Mouse (Mus musculus): Measurements from ENCODE around the gene Fnbp1. TPM values are rescaled to one million over a fixed set of nuclear protein-coding genes. Genes with fewer than 3 reads are reported as not detected.
"Not testable (repeated sequence)": the region's sequence is repeated elsewhere in the genome, so short reads cannot be mapped to it uniquely, and the experiment has no call there.

The Fnbp1 gene
- 1 to 10 TPM; 4.1 to 10.0 (median 7.6) TPM for total RNA-seq (2022)

- peak; percentile 75 to 80 for DNase-seq (ENCODE audit: low spot score in 2 of 2)
These were observed at the start of gene Fnbp1 for GRCm38 (mm10) chr2:31141867-31142454. TSS of gene Fnbp1 (minus strand) at chr2:31142008.

DNA sequence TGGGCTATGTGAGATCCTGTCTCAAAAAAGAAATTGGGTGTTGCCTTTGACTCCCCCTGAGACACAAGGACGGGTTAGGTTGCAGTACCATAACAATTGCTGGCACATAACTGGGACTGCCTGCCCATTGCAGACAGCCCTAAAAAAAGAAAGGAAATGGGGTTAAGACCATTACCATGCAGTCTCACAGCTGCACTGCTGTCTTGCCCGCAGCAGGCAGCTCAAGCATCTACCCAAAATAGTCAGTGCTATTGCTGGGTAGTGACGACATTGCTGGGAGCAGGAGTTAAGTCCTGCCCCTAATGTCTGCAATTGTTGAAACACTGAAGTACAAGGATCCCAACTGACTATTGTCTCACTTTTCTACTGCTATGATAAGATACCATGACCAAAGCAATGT, 47.8 kb upstream of the Fnbp1 start:
- no peak for DNase-seq (ENCODE audit: low spot score in 2 of 2)

GRCm38 (mm10) chr2:31188691-31189090, 46.9 kb upstream of the Fnbp1 start:
- DNase-seq (ENCODE audit: low spot score in 2 of 2): no peak

- DNase-seq (ENCODE audit: low spot score in 2 of 2): no peak
These were observed 42.0 kb upstream of the Fnbp1 start for GRCm38 (mm10) chr2:31183830-31184229.

DNA sequence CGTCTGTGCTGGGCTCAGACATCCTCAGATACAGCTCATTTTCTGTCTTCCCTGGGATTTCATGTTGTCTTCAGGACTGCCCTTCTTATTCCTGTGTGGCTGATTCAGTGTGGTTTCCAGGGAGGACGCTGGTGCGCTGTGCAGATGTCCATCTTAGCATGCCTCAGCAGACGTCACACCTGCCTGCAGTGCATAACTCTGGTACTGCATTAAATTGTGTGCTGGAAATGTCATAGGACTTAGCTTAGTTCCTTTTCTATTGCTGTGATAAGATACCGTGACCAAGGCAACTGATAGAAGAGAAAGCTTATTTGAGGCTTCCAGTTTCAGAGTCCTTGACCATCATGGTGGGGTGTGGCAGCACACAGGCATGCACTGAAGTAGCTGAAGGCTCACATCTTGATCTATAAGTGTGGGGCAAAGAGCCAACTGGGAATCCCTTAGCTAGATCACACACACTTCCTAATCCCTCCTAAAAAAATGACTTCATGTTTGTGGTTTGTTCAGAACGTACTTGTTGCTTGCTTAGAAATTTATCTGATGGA, 41.0 kb upstream of the Fnbp1 start:
- no peak for DNase-seq (ENCODE audit: low spot score in 2 of 2)

- no peak for DNase-seq (ENCODE audit: low spot score in 2 of 2)
These were observed 38.3 kb upstream of the Fnbp1 start for GRCm38 (mm10) chr2:31180081-31180551.

GRCm38 (mm10) chr2:31179471-31179870, 37.7 kb upstream of the Fnbp1 start:
- DNase-seq (ENCODE audit: low spot score in 2 of 2): no peak

DNA sequence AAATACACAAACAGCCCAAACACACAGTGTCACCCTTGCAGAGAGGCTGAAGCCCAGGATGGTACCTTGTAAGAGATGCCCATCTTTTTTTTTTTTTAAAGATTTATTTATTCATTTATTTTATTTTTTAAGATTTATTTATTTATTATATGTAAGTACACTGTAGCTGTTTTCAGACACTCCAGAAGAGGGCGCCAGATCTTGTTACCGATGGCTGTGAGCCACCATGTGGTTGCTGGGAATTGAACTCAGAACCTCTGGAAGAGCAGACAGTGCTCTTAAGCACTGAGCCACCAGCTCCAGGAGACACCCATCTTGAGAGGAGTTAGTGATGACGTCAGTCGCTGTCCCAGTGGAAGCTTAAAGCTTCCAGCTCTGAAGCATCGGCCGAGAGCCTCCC, 36.8 kb upstream of the Fnbp1 start:
- not testable (repeated sequence) for DNase-seq (ENCODE audit: low spot score in 2 of 2)

GRCm38 (mm10) chr2:31173290-31173689, 31.5 kb upstream of the Fnbp1 start:
- DNase-seq (ENCODE audit: low spot score in 2 of 2): no peak

- no peak for DNase-seq (ENCODE audit: low spot score in 2 of 2)
These were observed 30.7 kb upstream of the Fnbp1 start for GRCm38 (mm10) chr2:31172536-31172935.

- no peak for DNase-seq (ENCODE audit: low spot score in 2 of 2)
These were observed 30.2 kb upstream of the Fnbp1 start for GRCm38 (mm10) chr2:31172001-31172400.

DNA sequence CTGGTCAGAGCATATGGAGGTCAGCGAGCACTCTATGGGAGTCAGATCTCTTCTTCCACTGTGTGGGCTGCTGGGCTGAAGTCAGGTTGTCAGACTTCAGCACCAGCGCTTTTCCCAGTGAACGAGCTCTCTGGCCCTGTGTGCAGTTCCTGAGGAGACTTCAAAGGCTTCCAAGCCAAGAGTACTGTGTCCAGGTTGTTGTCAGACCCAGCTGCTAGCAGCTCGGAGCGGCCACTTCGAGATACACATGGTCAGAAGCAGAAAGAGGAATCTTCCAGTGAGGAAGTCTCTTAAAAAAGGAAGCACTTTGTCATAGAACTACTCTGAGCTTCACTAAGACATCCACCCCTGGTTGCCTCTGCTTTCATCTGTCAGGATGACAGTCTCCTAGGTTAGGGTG, 28.4 kb upstream of the Fnbp1 start:
- no peak for DNase-seq (ENCODE audit: low spot score in 2 of 2)

DNA sequence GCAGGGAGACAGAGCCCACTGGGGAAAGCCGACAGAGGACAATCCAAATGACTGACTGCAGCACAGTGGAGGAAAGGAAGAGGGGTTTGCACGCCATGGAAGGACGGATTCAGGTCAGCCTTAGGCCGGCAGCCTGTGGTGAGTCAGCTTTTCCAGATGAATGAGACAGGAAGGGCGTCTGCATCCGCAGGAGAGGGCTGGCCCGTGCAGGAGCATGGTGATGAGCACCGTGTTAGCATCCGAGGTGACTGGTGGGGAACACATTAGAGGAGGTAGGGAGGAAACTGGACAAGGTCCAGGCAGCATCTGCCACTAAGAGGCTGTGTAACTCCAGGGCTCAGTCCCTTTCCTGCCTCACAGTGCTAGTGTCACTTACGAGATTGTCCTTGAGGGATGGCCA, 27.2 kb upstream of the Fnbp1 start:
- no peak for DNase-seq (ENCODE audit: low spot score in 2 of 2)

- not testable (repeated sequence) for DNase-seq (ENCODE audit: low spot score in 2 of 2)
These were observed 25.8 kb upstream of the Fnbp1 start for GRCm38 (mm10) chr2:31167571-31167970.

DNA sequence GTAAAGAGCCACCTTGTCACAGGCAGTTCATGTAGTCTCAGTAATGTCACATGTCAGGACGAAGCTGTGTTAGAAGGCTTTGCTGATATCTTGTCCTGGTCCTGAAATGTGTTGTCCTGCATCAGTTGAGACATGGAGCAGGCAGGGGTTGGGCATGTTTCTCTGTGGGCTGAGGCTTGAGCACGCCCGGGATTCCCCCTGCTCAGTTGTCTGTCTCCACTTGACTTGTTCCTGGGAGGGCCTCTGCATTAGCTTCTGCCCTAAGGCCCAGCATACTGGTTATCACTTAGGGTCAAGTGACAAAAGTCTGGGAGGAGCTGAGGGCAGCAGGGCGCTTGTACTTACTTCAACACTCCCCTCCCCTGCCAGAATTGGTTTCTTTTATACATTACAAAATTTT, 23.7 kb upstream of the Fnbp1 start:
- no peak for DNase-seq (ENCODE audit: low spot score in 2 of 2)

- DNase-seq (ENCODE audit: low spot score in 2 of 2): no peak
These were observed 23.1 kb upstream of the Fnbp1 start for GRCm38 (mm10) chr2:31164841-31165455.

GRCm38 (mm10) chr2:31163361-31164118, 21.7 kb upstream of the Fnbp1 start:
- no peak for DNase-seq (ENCODE audit: low spot score in 2 of 2)

DNA sequence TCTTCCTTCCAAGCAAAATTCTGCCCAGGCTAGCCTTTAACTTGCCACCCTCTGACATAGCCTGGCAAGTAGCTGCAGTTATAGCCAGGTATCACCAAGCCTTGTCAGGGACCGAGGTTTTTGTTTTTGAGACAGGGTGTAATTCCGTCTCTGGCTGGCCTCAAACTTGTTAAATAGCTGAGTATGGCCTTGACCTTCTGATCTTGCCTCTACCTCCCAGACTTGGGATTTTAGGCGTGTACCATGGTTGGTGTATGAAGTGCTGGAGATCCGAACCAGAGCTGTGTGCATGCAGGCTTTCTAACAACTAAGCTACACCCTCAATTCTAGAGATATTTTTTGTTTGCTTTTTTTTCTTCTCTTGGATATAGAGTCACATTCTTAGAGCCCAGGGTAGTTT, 19.8 kb upstream of the Fnbp1 start:
- DNase-seq (ENCODE audit: low spot score in 2 of 2): no peak

DNA sequence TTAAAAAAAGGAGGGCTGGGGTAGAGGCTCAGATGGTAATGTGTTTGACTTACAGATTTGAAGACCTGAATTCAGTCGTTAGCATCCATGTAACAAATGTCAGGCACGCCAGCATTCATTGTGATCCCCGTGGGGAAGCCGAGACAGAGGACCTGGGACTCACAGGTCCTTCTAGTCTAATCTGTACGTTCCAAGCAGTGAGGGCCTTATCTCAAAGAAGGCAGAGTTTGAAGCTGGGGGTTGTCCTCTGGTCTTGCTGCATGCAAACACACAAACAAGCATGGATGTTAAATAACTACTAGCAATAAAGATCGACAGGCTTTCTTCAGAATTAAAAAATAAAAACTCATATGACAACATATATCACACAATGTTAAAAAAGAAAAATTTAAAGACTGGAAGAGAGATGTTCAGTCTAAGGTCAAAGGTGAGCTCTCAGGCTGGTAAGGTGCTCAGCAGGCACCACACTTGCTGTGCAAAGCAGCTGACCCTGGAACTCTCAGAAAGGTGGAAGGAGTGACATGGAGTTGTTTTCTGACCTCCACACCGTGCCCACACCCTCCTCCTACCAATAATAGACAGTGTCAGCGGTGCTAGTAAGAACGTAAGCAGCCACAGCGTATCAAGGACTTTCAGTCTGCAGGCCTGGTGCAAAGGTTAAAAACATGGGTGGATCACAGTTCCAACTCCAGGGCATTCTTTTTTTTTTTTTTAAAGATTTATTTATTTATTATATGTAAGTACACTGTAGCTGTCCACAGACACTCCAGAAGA, 18.5 kb upstream of the Fnbp1 start:
- DNase-seq (ENCODE audit: low spot score in 2 of 2): no peak

DNA sequence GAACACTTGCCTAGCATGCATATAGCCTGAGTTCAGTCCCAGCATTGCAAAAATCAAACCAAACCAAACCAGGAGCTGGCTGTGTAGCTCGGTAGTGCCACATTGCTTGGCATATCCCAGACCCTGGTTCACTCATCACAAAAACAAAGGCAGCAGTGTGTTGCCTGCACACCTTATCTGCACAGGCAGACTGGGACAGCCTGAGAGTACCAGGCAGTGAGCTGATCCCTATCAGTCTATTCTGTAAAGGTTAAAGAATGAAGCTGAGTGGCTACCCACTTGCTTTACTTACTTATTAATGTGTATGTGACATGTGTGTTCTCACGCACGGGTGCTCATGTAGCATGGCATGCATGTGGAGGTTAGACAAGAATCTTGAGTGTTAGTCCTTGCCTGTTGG, 15.0 kb upstream of the Fnbp1 start:
- DNase-seq (ENCODE audit: low spot score in 2 of 2): no peak
